Mouse (Mus musculus) yolk sac, embryonic 10.5 days (tissue): Measurements from ENCODE around the gene Cilp2.

Experiments used
- DNase-seq: peaks from one replicate; pipeline ENCODE4 v3.0.0-alpha.2; 2017; ENCODE audit warnings: low spot score

The Cilp2 gene

GRCm38 (mm10) chr8:69901484-69902162 is 14.1 kb upstream of the Cilp2 start:
- DNase-seq = peak; percentile 98

- no peak for DNase-seq
Measured at GRCm38 (mm10) chr8:69900895-69901451, 13.5 kb upstream of the Cilp2 start.

GRCm38 (mm10) chr8:69899876-69900275 is 12.4 kb upstream of the Cilp2 start:
- DNase-seq = no peak

DNA sequence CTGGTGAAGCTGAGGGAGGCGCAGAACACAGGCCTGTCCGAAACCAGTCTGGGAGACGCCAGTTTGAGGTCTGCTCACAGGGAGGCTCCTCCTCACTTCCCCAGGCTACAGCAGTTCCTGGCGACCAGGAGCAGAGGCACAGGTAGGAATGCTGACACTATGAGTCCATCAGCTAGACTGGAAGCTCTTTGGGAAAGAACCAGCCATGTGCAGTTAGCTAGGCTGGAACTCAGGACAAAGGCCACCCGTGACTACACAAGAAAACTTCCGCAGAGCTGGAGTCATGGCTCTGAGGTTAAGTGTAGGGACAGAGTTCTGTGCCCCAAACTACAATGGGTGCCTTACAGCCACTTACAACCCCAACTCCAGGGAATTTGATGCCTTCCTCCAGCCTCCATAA is 10.4 kb upstream of the Cilp2 start:
- DNase-seq = no peak

DNA sequence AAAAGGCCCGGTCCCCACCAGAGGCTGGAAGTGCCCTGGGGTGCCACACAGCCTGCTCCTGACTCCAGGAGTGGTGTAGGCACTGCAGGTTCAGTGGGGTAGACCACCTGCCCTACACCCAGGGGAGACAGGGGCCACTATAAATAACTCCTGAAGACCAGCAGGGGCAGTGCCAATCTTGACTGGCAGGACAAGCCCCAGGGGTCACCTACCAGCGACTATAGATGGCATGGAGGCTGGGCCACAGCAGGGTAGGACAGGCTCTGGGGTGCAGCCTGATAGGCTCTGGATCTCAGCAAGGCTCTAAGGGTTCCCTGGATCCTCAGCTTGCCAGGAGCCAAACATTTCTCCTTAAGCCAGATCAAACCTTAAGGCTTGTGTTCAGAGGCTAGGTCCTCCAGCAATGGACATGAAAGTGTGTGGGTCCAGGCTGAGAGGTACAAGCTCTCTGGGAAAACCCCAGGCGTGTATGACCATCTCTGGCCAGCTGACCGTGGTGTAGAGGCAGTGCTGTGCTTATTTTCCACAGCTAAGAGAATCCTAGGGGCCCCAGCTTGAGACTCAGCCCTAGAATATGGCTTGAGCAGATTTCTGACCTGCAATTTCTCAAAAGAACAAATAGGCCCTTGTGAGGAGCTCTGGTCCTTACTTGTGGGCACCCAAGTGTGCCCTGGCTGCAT is 8.4 kb upstream of the Cilp2 start:
- DNase-seq = no peak

DNA sequence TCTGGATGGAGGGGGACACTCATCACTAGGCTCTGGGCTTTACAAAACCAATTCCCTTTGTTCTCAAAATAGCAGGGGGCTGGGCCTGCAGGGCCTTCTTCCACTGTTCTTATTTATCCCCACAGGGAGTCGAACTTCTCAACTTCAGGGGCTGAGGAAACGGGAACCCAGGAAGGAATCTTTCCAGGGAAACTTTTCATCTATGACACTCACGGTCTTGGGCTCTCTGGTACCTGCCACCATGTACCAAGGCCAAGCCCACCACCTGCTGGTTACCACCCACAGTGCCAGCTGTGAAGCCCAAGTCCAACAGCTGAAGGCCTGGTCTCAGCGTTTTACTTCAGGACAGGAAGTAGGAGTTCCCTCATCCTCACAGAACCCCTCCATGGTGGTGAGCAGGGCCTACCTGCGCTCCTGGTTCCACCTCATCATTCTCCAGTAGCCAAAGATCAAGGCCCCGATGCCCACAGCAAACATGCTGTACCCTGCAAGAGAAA is 7.4 kb upstream of the Cilp2 start:
- no peak for DNase-seq

GRCm38 (mm10) chr8:69893863-69894262 is 6.4 kb upstream of the Cilp2 start:
- no peak for DNase-seq

DNA sequence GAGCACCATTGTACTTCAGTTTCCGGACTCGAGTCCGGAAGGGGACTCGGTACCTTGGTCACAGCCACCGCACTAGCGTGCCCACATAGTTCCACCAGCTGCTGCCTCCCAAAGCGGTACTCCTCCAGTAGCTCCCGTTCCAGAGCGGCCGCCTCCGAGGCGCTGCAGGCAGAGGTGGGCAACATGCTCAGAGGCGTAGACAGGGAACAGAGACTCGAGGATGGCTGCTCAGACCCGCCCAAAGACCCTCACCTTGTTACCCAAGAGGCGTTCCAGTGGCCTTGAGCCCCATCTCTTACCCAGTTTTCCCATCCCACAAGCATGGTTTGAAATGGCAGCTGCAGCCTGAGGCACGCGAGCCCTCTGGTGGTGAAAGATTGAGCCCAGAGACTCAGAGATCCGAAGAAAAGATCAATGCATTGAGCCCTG is 3.3 kb upstream of the Cilp2 start:
- DNase-seq = no peak

- DNase-seq = no peak
Measured at GRCm38 (mm10) chr8:69888902-69889301, 1.4 kb upstream of the Cilp2 start.

DNA sequence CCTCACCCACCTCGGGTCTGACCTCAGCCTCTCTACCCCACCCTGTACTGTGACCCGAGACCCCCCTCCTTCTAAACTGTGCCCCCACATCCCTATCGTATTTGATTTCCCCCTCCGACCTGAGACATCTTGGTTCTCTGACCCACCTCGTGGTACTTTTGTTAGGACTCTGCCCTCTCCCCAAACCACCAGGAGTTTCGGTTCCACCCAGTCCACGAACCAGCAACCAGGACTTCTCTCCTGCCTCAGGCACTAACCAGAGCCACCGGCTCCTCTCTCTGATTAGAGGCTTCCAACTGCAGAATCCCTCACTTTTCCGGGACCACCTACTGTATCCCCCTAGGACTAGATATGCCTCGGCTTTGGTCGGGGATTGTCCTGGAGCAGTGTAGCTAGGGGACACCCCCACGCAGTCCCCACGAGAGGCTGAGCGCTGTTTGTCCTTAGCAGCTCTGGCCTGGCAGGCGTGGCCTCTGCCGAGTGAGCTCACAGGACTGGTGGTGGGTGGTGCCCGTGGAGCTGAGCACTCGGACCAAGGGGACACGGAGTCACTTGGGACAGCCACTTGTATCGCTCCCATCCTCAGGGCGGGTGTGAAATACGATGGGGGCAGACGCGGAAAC is 868 bp upstream of the Cilp2 start:
- no peak for DNase-seq

DNA sequence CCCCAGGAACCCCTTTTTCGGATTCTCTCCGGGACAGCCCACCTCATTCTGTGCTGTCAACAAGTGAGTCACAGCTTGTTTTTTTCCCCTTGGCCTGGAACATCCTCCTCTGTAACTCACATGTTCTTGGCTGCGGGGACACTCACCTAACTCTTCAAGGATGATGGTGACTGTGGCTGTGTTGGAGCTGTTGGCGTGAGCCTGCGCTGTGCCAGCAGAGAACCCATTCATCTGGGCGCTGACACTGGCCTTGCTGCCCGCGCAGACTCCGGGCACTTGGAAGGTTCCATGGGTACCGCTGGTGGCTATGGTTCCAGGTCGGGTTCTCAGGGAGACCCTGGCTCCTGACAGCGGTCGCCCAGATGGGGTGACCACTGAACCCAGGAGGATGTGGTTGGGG is 3.3 kb downstream of the Cilp2 start:
- DNase-seq = no peak

GRCm38 (mm10) chr8:69882833-69883600 is 4.5 kb downstream of the Cilp2 start:
- no peak for DNase-seq

- DNase-seq = peak; percentile 38
Measured at GRCm38 (mm10) chr8:69882021-69882756, 5.3 kb downstream of the Cilp2 start.

- no peak for DNase-seq
Measured at GRCm38 (mm10) chr8:69881261-69881865, 6.1 kb downstream of the Cilp2 start.

DNA sequence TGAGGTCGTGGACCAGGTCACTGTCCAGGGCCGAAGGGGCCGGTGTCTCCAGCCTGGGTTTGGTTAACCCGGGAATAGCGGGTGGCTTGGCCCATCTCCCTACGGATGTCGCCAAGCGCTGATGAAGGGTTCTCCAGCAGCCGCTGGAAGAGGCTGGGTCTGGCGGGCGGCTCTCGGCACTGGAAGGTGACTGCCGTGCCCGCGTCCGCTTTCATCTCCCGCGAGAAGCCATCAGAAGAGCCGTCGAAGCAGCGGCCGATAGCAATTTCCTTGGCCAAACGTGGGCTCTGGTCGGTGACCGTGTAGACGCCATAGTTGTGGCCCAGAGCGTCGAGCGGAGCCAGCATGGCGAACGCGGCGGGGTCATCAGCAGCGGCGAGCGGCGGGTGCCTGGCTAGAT is 6.6 kb downstream of the Cilp2 start:
- no peak for DNase-seq

DNA sequence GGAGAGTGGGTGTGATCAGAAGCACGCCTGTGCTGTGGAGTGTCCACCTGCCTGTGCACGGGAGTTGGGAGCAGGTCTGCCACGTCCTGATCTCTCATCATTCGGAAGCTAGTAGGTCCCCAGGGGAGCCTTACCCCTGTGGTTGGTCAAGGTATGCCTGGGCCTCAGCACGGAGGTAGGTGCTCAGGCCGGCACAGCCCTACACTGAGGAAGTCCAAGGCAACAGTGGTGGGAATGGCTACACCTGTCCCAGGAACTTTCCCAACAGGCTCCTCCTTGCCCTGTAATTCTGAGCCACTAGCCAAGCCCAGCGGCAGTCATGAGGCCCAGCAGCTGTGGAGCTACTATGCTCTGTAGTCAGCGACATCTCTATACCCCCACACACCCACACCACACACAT is 7.8 kb downstream of the Cilp2 start:
- DNase-seq = no peak

GRCm38 (mm10) chr8:69877992-69878391 is 9.5 kb downstream of the Cilp2 start:
- no peak for DNase-seq

- no peak for DNase-seq
Measured at GRCm38 (mm10) chr8:69877396-69877795, 10.1 kb downstream of the Cilp2 start.

- DNase-seq = no peak
Measured at GRCm38 (mm10) chr8:69876967-69877366, 10.5 kb downstream of the Cilp2 start.

GRCm38 (mm10) chr8:69876097-69876496 is 11.4 kb downstream of the Cilp2 start:
- no peak for DNase-seq

- no peak for DNase-seq
Measured at GRCm38 (mm10) chr8:69874654-69875053, 12.8 kb downstream of the Cilp2 start.
